Mouse (Mus musculus) CH12.LX (cell line): ENCODE results near the gene Nlgn1. TPM values are rescaled to one million over a fixed set of nuclear protein-coding genes. Genes with fewer than 3 reads are reported as not detected.

Experiments
- DNase-seq: peaks from one replicate; pipeline ENCODE4 v3.0.0-alpha.2; 2013; ENCODE audit errors: extremely low read depth
- H3K27ac ChIP-seq: 2 replicates; pipeline ENCODE4 v1.5.1; 2012; ENCODE audit warnings: low read depth, mild to moderate bottlenecking, control low read depth, moderate library complexity; ENCODE audit not compliant: insufficient read depth
- H3K27me3 ChIP-seq: replicated peaks from 2 replicates; pipeline ENCODE3; 2012; ENCODE audit warnings: inconsistent platforms
- H3K36me3 ChIP-seq, 2 experiments: replicated peaks in 1 of 2; 2 replicates each; pipeline versions ENCODE3 to v1.6.1; 2012; ENCODE audit warnings: inconsistent platforms in 1 of 2, low read length in 1 of 2, mild to moderate bottlenecking in 1 of 2, mixed read lengths in 1 of 2, moderate library complexity in 1 of 2; ENCODE audit not compliant: control insufficient read depth in 1 of 2, insufficient read depth in 1 of 2
- H3K4me1 ChIP-seq, 2 experiments: 2 replicates each; pipeline ENCODE4 v1.6.1; 2012; ENCODE audit warnings: inconsistent platforms in 1 of 2, moderate library complexity in 1 of 2; ENCODE audit not compliant: insufficient read depth in 2 of 2, control insufficient read depth in 1 of 2
- H3K4me2 ChIP-seq: 2 replicates; pipeline ENCODE4 v1.6.1; 2012; ENCODE audit warnings: low read depth, mild to moderate bottlenecking, control low read depth; ENCODE audit not compliant: poor library complexity, insufficient read depth, severe bottlenecking
- H3K4me3 ChIP-seq, 3 experiments: fragments of 150-350 bp in 1 of 3; sonication (generic) in 1 of 3; replicated peaks in 1 of 3; 2 replicates each; pipeline versions ENCODE3 to v1.5.1; 2011 to 2012; ENCODE audit warnings: low read depth in 2 of 3, low read length in 2 of 3, mild to moderate bottlenecking in 2 of 3, moderate library complexity in 2 of 3, control low read depth in 1 of 3, improper control_type of control experiment in 1 of 3, inconsistent platforms in 1 of 3, mixed read lengths in 1 of 3; ENCODE audit not compliant: poor library complexity in 1 of 3
- H3K79me2 ChIP-seq: replicated peaks from 2 replicates; pipeline ENCODE4 v1.6.1; 2012; ENCODE audit warnings: mild to moderate bottlenecking, moderate library complexity; ENCODE audit not compliant: control insufficient read depth, poor library complexity, insufficient read depth, severe bottlenecking; ENCODE audit errors: extremely low read depth
- H3K9ac ChIP-seq: 2 replicates; pipeline ENCODE4 v1.6.1; 2012; ENCODE audit warnings: low read depth, mild to moderate bottlenecking, control low read depth, moderate library complexity; ENCODE audit not compliant: insufficient read depth
- H3K9me3 ChIP-seq: replicated peaks from 2 replicates; pipeline ENCODE3; 2012; ENCODE audit warnings: low read length, inconsistent platforms, mixed read lengths
- BHLHE40 ChIP-seq: IDR thresholded peaks from 2 replicates; pipeline ENCODE4 v1.6.1; 2011; ENCODE audit warnings: mild to moderate bottlenecking, low read depth, low read length, improper control_type of control experiment
- CTCF ChIP-seq, 2 experiments: IDR thresholded peaks in 1 of 2; conservative IDR thresholded peaks in 1 of 2; 2 replicates each; pipeline ENCODE4 v1.5.1; 2011 to 2012; ENCODE audit warnings: low read depth in 2 of 2, low read length in 2 of 2, improper control_type of control experiment in 1 of 2, inconsistent platforms in 1 of 2, mild to moderate bottlenecking in 1 of 2, moderate library complexity in 1 of 2
- E2F4 ChIP-seq: IDR thresholded peaks from 2 replicates; pipeline ENCODE4 v1.6.1; 2011; ENCODE audit warnings: low read depth, low read length, improper control_type of control experiment; ENCODE audit not compliant: insufficient replicate concordance
- ELF1 ChIP-seq: IDR thresholded peaks from 2 replicates; pipeline ENCODE4 v1.6.1; 2014; ENCODE audit warnings: low read depth, mild to moderate bottlenecking, inconsistent platforms, low read length, improper control_type of control experiment
- ETS1 ChIP-seq: conservative IDR thresholded peaks from 2 replicates; pipeline ENCODE4 v1.6.1; 2012; ENCODE audit warnings: low read depth, mild to moderate bottlenecking, inconsistent platforms, low read length, improper control_type of control experiment, moderate library complexity
- GABPA ChIP-seq: IDR thresholded peaks from 2 replicates; pipeline ENCODE4 v1.6.1; 2012; ENCODE audit warnings: low read depth, low read length, improper control_type of control experiment, inconsistent platforms; ENCODE audit not compliant: insufficient replicate concordance
- HCFC1 ChIP-seq: IDR thresholded peaks from 2 replicates; pipeline ENCODE4 v1.6.1; 2012; ENCODE audit warnings: low read depth, mild to moderate bottlenecking, inconsistent platforms, low read length, improper control_type of control experiment
- IRF4 ChIP-seq: IDR thresholded peaks from 2 replicates; pipeline ENCODE4 v1.6.1; 2014; ENCODE audit warnings: low read depth, mild to moderate bottlenecking, inconsistent platforms, low read length, improper control_type of control experiment
- JUN ChIP-seq: IDR thresholded peaks from 2 replicates; pipeline ENCODE4 v1.6.1; 2011; ENCODE audit warnings: low read depth, mild to moderate bottlenecking, low read length, improper control_type of control experiment, moderate library complexity; ENCODE audit not compliant: insufficient read depth
- MAX ChIP-seq: IDR thresholded peaks from 2 replicates; pipeline ENCODE4 v1.6.1; 2011; ENCODE audit warnings: low read length, improper control_type of control experiment
- MAZ ChIP-seq: IDR thresholded peaks from 2 replicates; pipeline ENCODE4 v1.6.1; 2012; ENCODE audit warnings: low read depth, mild to moderate bottlenecking, inconsistent platforms, low read length, improper control_type of control experiment, moderate library complexity
- MXI1 ChIP-seq: IDR thresholded peaks from 2 replicates; pipeline ENCODE4 v1.6.1; 2011; ENCODE audit warnings: mild to moderate bottlenecking, low read depth, low read length, improper control_type of control experiment
- MYC ChIP-seq: IDR thresholded peaks from 2 replicates; pipeline ENCODE4 v1.6.1; 2011; ENCODE audit warnings: low read depth, mild to moderate bottlenecking, improper control_type of control experiment, low read length
- POLR2A ChIP-seq: IDR thresholded peaks from 2 replicates; pipeline ENCODE4 v1.6.1; 2011; ENCODE audit warnings: low read depth, mild to moderate bottlenecking, improper control_type of control experiment, low read length
- POLR2AphosphoS2 ChIP-seq: IDR thresholded peaks from 2 replicates; pipeline ENCODE4 v1.6.1; 2011; ENCODE audit warnings: low read depth, low read length, improper control_type of control experiment
- RCOR1 ChIP-seq: conservative IDR thresholded peaks from 2 replicates; pipeline ENCODE4 v1.6.1; 2012; ENCODE audit warnings: low read depth, mild to moderate bottlenecking, inconsistent platforms, low read length, improper control_type of control experiment
- TCF12 ChIP-seq: IDR thresholded peaks from 2 replicates; pipeline ENCODE4 v1.6.1; 2014; ENCODE audit warnings: low read depth, mild to moderate bottlenecking, inconsistent platforms, low read length, improper control_type of control experiment
- UBTF ChIP-seq: IDR thresholded peaks from 2 replicates; pipeline ENCODE4 v1.6.1; 2012; ENCODE audit warnings: low read depth, mild to moderate bottlenecking, inconsistent platforms, low read length, improper control_type of control experiment, moderate library complexity
- USF1 ChIP-seq: IDR thresholded peaks from 2 replicates; pipeline ENCODE4 v1.6.1; 2014; ENCODE audit warnings: low read depth, mild to moderate bottlenecking, inconsistent platforms, low read length, improper control_type of control experiment
- USF2 ChIP-seq: conservative IDR thresholded peaks from 2 replicates; pipeline ENCODE4 v1.6.1; 2011; ENCODE audit warnings: low read depth, low read length, improper control_type of control experiment
- ZKSCAN1 ChIP-seq: IDR thresholded peaks from 2 replicates; pipeline ENCODE4 v1.6.1; 2012; ENCODE audit warnings: low read depth, inconsistent platforms, low read length, improper control_type of control experiment, borderline replicate concordance
- ZMIZ1 ChIP-seq: IDR thresholded peaks from 2 replicates; pipeline ENCODE4 v1.6.1; 2012; ENCODE audit warnings: low read depth, mild to moderate bottlenecking, inconsistent platforms, low read length, improper control_type of control experiment
- ZNF384 ChIP-seq: IDR thresholded peaks from 2 replicates; pipeline ENCODE4 v1.6.1; 2012; ENCODE audit warnings: low read depth, low read length, improper control_type of control experiment, inconsistent platforms
- dilution Hi-C: fragments of 300-500 bp; cut with MboI; formaldehyde crosslinking; loops from 2 replicates; pipeline ENCODE4 v1.14.3; 2020; ENCODE audit warnings: low sequenced_read_pairs; ENCODE audit not compliant: extremely low pct_unique_long_range_greater_than_20kb, extremely low pct_ligation_motif_present
- in situ Hi-C: fragments of 300-500 bp; cut with MboI; formaldehyde crosslinking; loops from 3 replicates; pipeline ENCODE4 v1.14.3; 2019; ENCODE audit warnings: low sequenced_read_pairs, low pct_ligation_motif_present, low pct_unique_long_range_greater_than_20kb, mixed read lengths
- polyA plus RNA-seq: library from polyadenylated mRNA; unstranded; fragments of >175 nt; gene quantifications from 2 replicates; pipeline ENCODE4 v1.2.1, GENCODE M21; 2012; ENCODE audit warnings: low read depth; ENCODE audit not compliant: insufficient read length
- total RNA-seq, 2 experiments: library from RNA; depleted of rRNA; stranded (reverse); fragments of 300-350 nt in 1 of 2; fragments of >200 nt in 1 of 2; gene quantifications; 2 replicates each; pipeline ENCODE4 v1.2.3; 2012 to 2014

Nlgn1 gene
- total and polyA plus RNA-seq, 3 experiments: not detected

DNA sequence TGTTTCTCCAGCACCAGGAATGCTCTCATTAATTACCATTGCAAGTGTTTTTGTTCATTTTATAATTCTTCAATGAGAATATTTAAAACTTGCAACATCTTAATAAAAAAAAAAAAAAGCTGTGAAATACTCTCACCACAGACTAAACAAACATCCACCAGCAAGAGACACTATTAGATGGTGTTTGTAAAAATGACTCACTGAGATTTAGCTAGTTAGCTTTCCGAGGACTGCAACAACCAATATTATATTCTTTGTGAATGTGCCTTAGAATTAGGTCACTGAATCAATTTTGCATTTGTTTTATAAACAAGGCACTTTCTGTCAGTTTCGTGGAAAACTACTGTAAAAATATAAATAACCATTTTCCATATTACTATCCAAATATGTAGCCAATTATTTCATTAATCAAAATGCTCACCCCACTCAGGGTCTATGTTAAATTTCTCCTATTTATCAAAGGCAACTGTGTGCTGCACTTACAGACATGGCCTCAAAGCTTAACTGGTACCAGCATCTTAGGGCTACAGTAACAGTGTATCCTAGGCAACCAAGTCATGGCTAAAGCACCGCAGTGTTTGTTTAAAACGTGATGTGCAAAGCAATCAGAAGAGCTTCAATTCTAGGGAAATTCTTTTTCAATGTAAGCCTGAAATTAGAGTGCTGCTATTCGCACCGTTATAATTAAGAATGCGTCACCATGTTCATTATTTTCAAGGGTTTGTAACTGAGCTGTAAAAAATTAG is 329.2 kb downstream of the Nlgn1 start:
- no peak overlapping the region for H3K27ac ChIP-seq
- dilution Hi-C loops: no loop called here
- H3K36me3 ChIP-seq: no peaks in the 10 kb centered on the region
- in situ Hi-C loops: no loop called here
- no peak overlapping the region for H3K4me2 ChIP-seq
- no peaks in the 10 kb centered on the region for H3K27me3 ChIP-seq
- H3K9ac ChIP-seq: no peak overlapping the region
- no peaks in the 10 kb centered on the region for H3K79me2 ChIP-seq
- no peaks in the 10 kb centered on the region for H3K4me1 ChIP-seq
- no peak for TF ChIP-seq JUN
- no peak for TF ChIP-seq TCF12
- TF ChIP-seq GABPA: no peak
- no peak for TF ChIP-seq MAX
- no peak for TF ChIP-seq ZNF384
- no peak for TF ChIP-seq USF1
- no peak for TF ChIP-seq E2F4
- TF ChIP-seq BHLHE40: no peak
- no peak for TF ChIP-seq UBTF
- no peak for TF ChIP-seq IRF4
- no peak for TF ChIP-seq USF2
- TF ChIP-seq ZKSCAN1: no peak
- no peak for TF ChIP-seq RCOR1
- TF ChIP-seq HCFC1: no peak
- no peak for TF ChIP-seq MXI1
- no peak for TF ChIP-seq ZMIZ1
- no peak overlapping the region for H3K4me3 ChIP-seq
- H3K9me3 ChIP-seq: peaks cover 22% of the 10 kb centered on the region
- no peak for DNase-seq

DNA sequence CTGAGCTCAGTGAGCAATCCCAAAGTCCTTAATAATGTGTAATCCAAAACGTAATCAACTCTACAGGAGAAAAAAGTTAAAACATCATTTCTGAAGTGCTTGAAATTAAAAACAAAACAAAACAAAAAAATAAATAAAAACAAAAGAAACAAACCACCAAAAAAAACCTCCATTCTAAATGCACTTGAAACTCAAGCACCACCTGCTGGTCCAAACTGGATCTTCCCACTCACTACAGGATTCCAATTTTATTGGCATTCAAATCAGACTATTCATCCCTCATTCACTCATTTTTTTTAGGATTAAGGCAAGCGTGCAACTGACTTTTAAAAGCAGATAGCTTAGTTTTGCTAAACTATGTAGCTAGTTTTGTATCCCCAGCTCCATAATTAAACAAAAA is 329.9 kb downstream of the Nlgn1 start:
- no peaks in the 10 kb centered on the region for H3K79me2 ChIP-seq
- H3K27me3 ChIP-seq: no peaks in the 10 kb centered on the region
- peaks cover 22% of the 10 kb centered on the region for H3K9me3 ChIP-seq
- H3K9ac ChIP-seq: no peak overlapping the region
- no peak overlapping the region for H3K27ac ChIP-seq
- no peak for TF ChIP-seq ZNF384
- TF ChIP-seq ELF1: no peak
- TF ChIP-seq CTCF (conservative IDR thresholded peaks at IDR 0.05 in 1 of 2, IDR thresholded peaks at IDR 0.05 in 1 of 2; ENCODE audit: low read depth in 2 of 2, low read length in 2 of 2): no peak
- no peak for TF ChIP-seq MAX
- TF ChIP-seq ETS1: no peak
- TF ChIP-seq E2F4: no peak
- TF ChIP-seq MYC: no peak
- no peak for TF ChIP-seq MAZ
- no peak for TF ChIP-seq POLR2A
- no peak for TF ChIP-seq TCF12
- no peak for TF ChIP-seq POLR2AphosphoS2
- TF ChIP-seq, all 38 proteins: peak for 0
- no peak for DNase-seq
- Histone ChIP-seq H3K4me3 (no peak overlapping the region), H3K36me3 (no peaks in the 10 kb centered on the region), H3K4me2 (no peak overlapping the region), H3K4me1 (no peaks in the 10 kb centered on the region)
- in situ Hi-C loops: no loop called here
- dilution Hi-C loops: no loop called here
